Mouse (Mus musculus) forelimb bud, embryonic 11.5 days (tissue): ENCODE results near the gene Tcaim.
"Not testable (repeated sequence)": the region's sequence is repeated elsewhere in the genome, so short reads cannot be mapped to it uniquely, and the experiment has no call there.

Experiments used
- DNase-seq: peaks from one replicate; pipeline ENCODE4 v3.0.0-alpha.2; 2012; ENCODE audit warnings: low read depth, low spot score

Gene Tcaim

GRCm38 (mm10) chr9:122854526-122854925 lies 49.2 kb downstream of the Tcaim start:
- DNase-seq, result no peak

- not testable (repeated sequence) for DNase-seq
Observed at GRCm38 (mm10) chr9:122855141-122855540, 49.8 kb downstream of the Tcaim start.

- no peak for DNase-seq
Observed at GRCm38 (mm10) chr9:122855617-122856016, 50.3 kb downstream of the Tcaim start.

- no peak for DNase-seq
Observed at GRCm38 (mm10) chr9:122856716-122857115, 51.4 kb downstream of the Tcaim start.

- no peak for DNase-seq
Observed at GRCm38 (mm10) chr9:122860752-122861151, 55.4 kb downstream of the Tcaim start.

- DNase-seq, result no peak
Observed at GRCm38 (mm10) chr9:122863731-122864130, 58.4 kb downstream of the Tcaim start.

- no peak for DNase-seq
Observed at GRCm38 (mm10) chr9:122864848-122865247, 59.5 kb downstream of the Tcaim start.

- peak; percentile 89 for DNase-seq
Observed at GRCm38 (mm10) chr9:122865697-122866166, 60.4 kb downstream of the Tcaim start, which contains the start of gene Zfp445. TSS of gene Zfp445 (minus strand) at chr9:122866006.

- DNase-seq, result no peak
Observed at GRCm38 (mm10) chr9:122866192-122866591, 60.9 kb downstream of the Tcaim start.

GRCm38 (mm10) chr9:122872595-122872994 lies 67.3 kb downstream of the Tcaim start:
- DNase-seq, result no peak

- DNase-seq, result no peak
Observed at GRCm38 (mm10) chr9:122874653-122875052, 69.3 kb downstream of the Tcaim start.

- no peak for DNase-seq
Observed at GRCm38 (mm10) chr9:122875145-122875544, 69.8 kb downstream of the Tcaim start.

GRCm38 (mm10) chr9:122885385-122885784 lies 80.0 kb downstream of the Tcaim start, which contains the start of gene Zkscan7:
TSS of gene Zkscan7 (plus strand) at chr9:122885685.
- no peak for DNase-seq
